Mouse (Mus musculus): ENCODE measurements around the gene Shank2.

DNA sequence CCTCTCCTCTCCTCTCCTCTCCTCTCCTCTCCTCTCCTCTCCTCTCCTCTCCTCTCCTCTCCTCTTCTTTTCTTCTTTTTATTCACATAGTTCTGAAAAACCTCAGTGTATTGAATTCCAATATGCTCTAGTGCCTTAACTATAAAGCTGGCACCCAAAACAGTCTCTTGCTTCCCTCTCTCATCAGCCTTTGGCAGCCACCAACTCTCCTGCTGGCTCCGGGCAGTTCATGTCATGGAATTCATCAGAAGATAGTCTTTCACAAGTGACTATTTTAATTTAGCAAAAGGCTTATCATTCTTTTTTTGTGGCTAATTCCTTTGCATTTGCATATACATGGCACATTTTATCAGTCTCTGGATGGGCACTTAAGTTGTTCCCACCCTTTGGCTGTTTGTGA lies 203.4 kb downstream of the Shank2 start:
- TF ChIP-seq CTCF (IDR thresholded peaks at IDR 0.05 in 2 of 3, conservative IDR thresholded peaks at IDR 0.05 in 1 of 3; ENCODE audit: control insufficient read depth in 1 of 3, insufficient read depth in 1 of 3, low read depth in 2 of 3, low read length in 3 of 3, poor library complexity in 1 of 3, severe bottlenecking in 1 of 3) (no peak), USF1 (IDR thresholded peaks at IDR 0.05; ENCODE audit: low read depth, low read length) (no peak), EP300 (IDR thresholded peaks at IDR 0.05; ENCODE audit: low read depth in 1 of 2, low read length in 2 of 2) (no peak), POLR2AphosphoS5 (IDR thresholded peaks at IDR 0.05; ENCODE audit: borderline replicate concordance, low read depth, low read length) (no peak), TCF12 (IDR thresholded peaks at IDR 0.05; ENCODE audit: low read depth, low read length) (no peak), POLR2A (IDR thresholded peaks at IDR 0.05; ENCODE audit: control insufficient read depth in 1 of 2, insufficient read depth in 1 of 2, low read depth in 1 of 2, low read length in 2 of 2, poor library complexity in 1 of 2) (no peak), GATA1 (IDR thresholded peaks at IDR 0.05; ENCODE audit: low read depth, low read length) (no peak), NELFE (IDR thresholded peaks at IDR 0.05; ENCODE audit: low read depth, low read length) (no peak), MYB (IDR thresholded peaks at IDR 0.05; ENCODE audit: low read depth, low read length) (no peak), MAFK (IDR thresholded peaks at IDR 0.05; ENCODE audit: borderline replicate concordance, low read depth, low read length) (no peak)
